Comparison of ENCODE assay signal across 8 mouse cellular contexts in genomic region chr1:86440887-86441723, GRCm38 (mm10). TPM values are rescaled to one million over a fixed set of nuclear protein-coding genes. Genes with fewer than 3 reads are reported as not detected.
A peak's percentile ranks its signal among the peaks of the same experiment; 100 is the strongest.
DNase-seq lines count a peak whose midpoint lies in the region; ATAC-seq lines count a peak whose summit lies in the region.

No protein-coding gene starts in this region.

- peak; percentile 50 to 68 for DNase-seq in frontal cortex, postnatal 10 days (ENCODE audit: low spot score in 2 of 2)
- DNase-seq in frontal cortex, postnatal 25 days (ENCODE audit: low spot score in 2 of 2), result no peak
- peak; percentile 86 for DNase-seq in brain, adult 2 months (ENCODE audit: low read depth, low spot score)
- peak; percentile 86 for DNase-seq in forebrain, embryonic 10.5 days (ENCODE audit: extremely low spot score, low spot score)
- DNase-seq in limb, embryonic 11.5 days (ENCODE audit: low spot score), result peak; percentile 76
- peak; percentile 84 for DNase-seq in midbrain, embryonic 10.5 days (ENCODE audit: low spot score)
- DNase-seq in spleen, postnatal 14 days (ENCODE audit: low spot score in 2 of 2), result peak; percentile 59

- WGBS in forebrain, embryonic 10.5 days, result 1% methylated on average over 26 of the region's 29 CpGs
- whole genome bisulfite sequencing in hindbrain, embryonic 13.5 days, result 0% methylated on average over 23 of the region's 29 CpGs
- WGBS in limb, embryonic 11.5 days, result under 1% methylated on average over 24 of the region's 29 CpGs
- under 1% methylated on average over 23 of the region's 29 CpGs for WGBS in midbrain, embryonic 10.5 days

- no peaks in the 10 kb centered on the region for H3K36me3 ChIP-seq in forebrain, embryonic 10.5 days (replicated peaks)
- H3K36me3 ChIP-seq in hindbrain, embryonic 13.5 days, result no peaks in the 10 kb centered on the region
- H3K36me3 ChIP-seq in limb, embryonic 11.5 days (ENCODE audit: control insufficient read depth, insufficient read depth, low read length), result no peaks in the 10 kb centered on the region
- no peaks in the 10 kb centered on the region for H3K36me3 ChIP-seq in midbrain, embryonic 10.5 days

- peaks cover 77% of the 10 kb centered on the region for H3K4me1 ChIP-seq in forebrain, embryonic 10.5 days
- peaks cover 72% of the 10 kb centered on the region for H3K4me1 ChIP-seq in hindbrain, embryonic 13.5 days (replicated peaks)
- peaks cover 14% of the 10 kb centered on the region; the same call in 1 of the 2 replicates for H3K4me1 ChIP-seq in limb, embryonic 11.5 days (ENCODE audit: control insufficient read depth, insufficient read depth, low read length)
- peaks cover 69% of the 10 kb centered on the region for H3K4me1 ChIP-seq in midbrain, embryonic 10.5 days

- H3K9ac ChIP-seq in hindbrain, embryonic 13.5 days, result peak overlapping the region; percentile 84
- H3K9ac ChIP-seq in limb, embryonic 11.5 days (ENCODE audit: low read length), result peak overlapping the region; percentile 98

- H3K9me3 ChIP-seq in forebrain, embryonic 10.5 days, result no peaks in the 10 kb centered on the region
- no peaks in the 10 kb centered on the region for H3K9me3 ChIP-seq in hindbrain, embryonic 13.5 days
- no peaks in the 10 kb centered on the region for H3K9me3 ChIP-seq in limb, embryonic 11.5 days (ENCODE audit: control insufficient read depth, low read length)
- H3K9me3 ChIP-seq in midbrain, embryonic 10.5 days (replicated peaks), result no peaks in the 10 kb centered on the region

- H3K4me2 ChIP-seq in hindbrain, embryonic 13.5 days, result peak overlapping the region; percentile 72
- peak overlapping the region; percentile 53 for H3K4me2 ChIP-seq in limb, embryonic 11.5 days (ENCODE audit: low read depth, severe bottlenecking)

- peaks cover 12% of the 10 kb centered on the region for H3K27me3 ChIP-seq in forebrain, embryonic 10.5 days (ENCODE audit: poor library complexity, severe bottlenecking)
- no peaks in the 10 kb centered on the region for H3K27me3 ChIP-seq in hindbrain, embryonic 13.5 days
- no peaks in the 10 kb centered on the region for H3K27me3 ChIP-seq in limb, embryonic 11.5 days (ENCODE audit: control insufficient read depth, insufficient read depth, low read length)
- H3K27me3 ChIP-seq in midbrain, embryonic 10.5 days (ENCODE audit: low read depth, poor library complexity, severe bottlenecking), result peaks cover 6% of the 10 kb centered on the region; the same call in 1 of the 2 replicates

- H3K4me3 ChIP-seq in forebrain, embryonic 10.5 days, result peak overlapping the region; percentile 63
- H3K4me3 ChIP-seq in hindbrain, embryonic 13.5 days, result peak overlapping the region; percentile 47
- H3K4me3 ChIP-seq in limb, embryonic 11.5 days (ENCODE audit: low read depth, low read length), result peak overlapping the region; percentile 25
- peak overlapping the region; percentile 61 for H3K4me3 ChIP-seq in midbrain, embryonic 10.5 days

- peak overlapping the region; percentile 99 for H3K27ac ChIP-seq in forebrain, embryonic 10.5 days
- peak overlapping the region; percentile 99 for H3K27ac ChIP-seq in hindbrain, embryonic 13.5 days
- H3K27ac ChIP-seq in limb, embryonic 11.5 days (replicated peaks; ENCODE audit: low read depth, low read length), result peak overlapping the region; percentile 93
- H3K27ac ChIP-seq in midbrain, embryonic 10.5 days (replicated peaks), result peak overlapping the region; percentile 98

- ATAC-seq in hindbrain, embryonic 13.5 days (ENCODE audit: low FRiP score), result peak; percentile 6; the same call in 1 of the 2 replicates
- peak; percentile 27; the same call in 1 of the 2 replicates for ATAC-seq in limb, embryonic 11.5 days (ENCODE audit: insufficient number of reproducible peaks, low FRiP score, low TSS enrichment, low read depth)

RNA-seq across cellular contexts. Expression of gene Tex44, which starts 15.0 kb away (rescaled TPM):
- polyA plus RNA-seq in forebrain, embryonic 10.5 days (2016; fragmentation: Nextera tagmentation; extraction: Ambion mirVana), result not detected in 2 replicates
- polyA plus RNA-seq in hindbrain, embryonic 13.5 days (2015; fragmentation: Nextera tagmentation; extraction: Ambion mirVana), result not detected in 2 replicates
- not detected in 2 replicates for polyA plus RNA-seq in limb, embryonic 11.5 days (2014; fragmentation: Nextera tagmentation; extraction: Ambion mirVana)
- polyA plus RNA-seq in midbrain, embryonic 10.5 days (2016; fragmentation: Nextera tagmentation; extraction: Ambion mirVana), result 0.07 and 0.11 TPM in 2 replicates

RNA-seq across cellular contexts. Expression of gene Nmur1, which starts 15.1 kb away (rescaled TPM):
- 0.17 and 0.27 TPM in 2 replicates for polyA plus RNA-seq in forebrain, embryonic 10.5 days (2016; fragmentation: Nextera tagmentation; extraction: Ambion mirVana)
- not detected in 2 replicates for polyA plus RNA-seq in hindbrain, embryonic 13.5 days (2015; fragmentation: Nextera tagmentation; extraction: Ambion mirVana)
- polyA plus RNA-seq in limb, embryonic 11.5 days (2014; fragmentation: Nextera tagmentation; extraction: Ambion mirVana), result 0.12 and 0.40 TPM in 2 replicates
- not detected in 2 replicates for polyA plus RNA-seq in midbrain, embryonic 10.5 days (2016; fragmentation: Nextera tagmentation; extraction: Ambion mirVana)

Comparison
In these comparisons a context has a peak if more than half of its experiments do, and no peak if none do; other contexts are left out.
1. DNase-seq: peak in frontal cortex, postnatal 10 days (2 of 2), brain, adult 2 months (single experiment), forebrain, embryonic 10.5 days (single experiment), limb, embryonic 11.5 days (single experiment), midbrain, embryonic 10.5 days (single experiment) and spleen, postnatal 14 days (2 of 2); none in frontal cortex, postnatal 25 days (0 of 2).
2. Peak in every context shown above with its lines, with median percentiles within 50 percentile points of each other: H3K27ac ChIP-seq and H3K4me3 ChIP-seq.